Mouse (Mus musculus) stomach, embryonic 14.5 days (tissue): Measurements from ENCODE around the gene Trim25. TPM values are rescaled to one million over a fixed set of nuclear protein-coding genes. Genes with fewer than 3 reads are reported as not detected.

Experiments used
- ATAC-seq: fragments of 200-750 bp; cut with Nextera tagmentation; 2 replicates; pipeline ENCODE4 v1.8.0; 2017; ENCODE audit warnings: low read depth, moderate TSS enrichment; ENCODE audit not compliant: insufficient number of reproducible peaks, insufficient read depth, low FRiP score
- H3K27ac ChIP-seq: fragments of 300-500 bp; sonication (generic); 2 replicates; pipeline ENCODE4 v1.5.1; 2014; ENCODE audit warnings: mild to moderate bottlenecking, low read length, moderate library complexity, mixed read lengths
- H3K27me3 ChIP-seq: fragments of 300-500 bp; sonication (generic); 2 replicates; pipeline ENCODE4 v1.6.1; 2014; ENCODE audit warnings: low read length, control low read depth, mixed read lengths; ENCODE audit not compliant: control insufficient read depth, insufficient read depth
- H3K36me3 ChIP-seq: fragments of 300-500 bp; sonication (generic); 2 replicates; pipeline ENCODE4 v1.6.1; 2014; ENCODE audit warnings: mild to moderate bottlenecking, control low read depth, low read length, moderate library complexity, mixed read lengths; ENCODE audit not compliant: control insufficient read depth, insufficient read depth
- H3K4me1 ChIP-seq: fragments of 300-500 bp; sonication (generic); 2 replicates; pipeline ENCODE4 v1.6.1; 2014; ENCODE audit warnings: low read length, control low read depth, mixed read lengths; ENCODE audit not compliant: control insufficient read depth, insufficient read depth
- H3K4me2 ChIP-seq: fragments of 300-500 bp; sonication (generic); replicated peaks from 2 replicates; pipeline ENCODE4 v1.6.1; 2014; ENCODE audit warnings: low read depth, low read length, control low read depth
- H3K4me3 ChIP-seq: fragments of 300-500 bp; sonication (generic); 2 replicates; pipeline ENCODE4 v1.5.1; 2014; ENCODE audit warnings: low read depth, low read length, control low read depth
- H3K9ac ChIP-seq: fragments of 300-500 bp; sonication (generic); replicated peaks from 2 replicates; pipeline ENCODE4 v1.6.1; 2014; ENCODE audit warnings: low read depth, mild to moderate bottlenecking, control low read depth, low read length, moderate library complexity, mixed read lengths
- H3K9me3 ChIP-seq: fragments of 300-500 bp; sonication (generic); 2 replicates; pipeline ENCODE4 v1.6.1; 2016; ENCODE audit warnings: low read depth, low read length, control low read depth; ENCODE audit not compliant: control insufficient read depth
- WGBS: fragments of 180-500 bp; shearing (Covaris S2); extraction: QIAGEN DNeasy Blood & Tissue Kit; methylation state at CpG from one replicate; pipeline ENCODE4 v1.1.7; 2014; 5-methylcytosine and 5-hydroxymethylcytosine counted together
- polyA plus RNA-seq: library from polyadenylated mRNA; unstranded; fragments of >200 nt; fragmentation: Nextera tagmentation; extraction: Ambion mirVana; gene quantifications from 2 replicates; pipeline ENCODE4 v1.2.1, GENCODE M21; 2014

Gene Trim25
- polyA plus RNA-seq, 1 experiment from 2014 or later = 22.9 TPM

GRCm38 (mm10) chr11:89021687-89022086 lies 22.5 kb downstream of the Trim25 start:
- 76% methylated on average over 7 of the region's 7 CpGs for WGBS

GRCm38 (mm10) chr11:89022120-89022731 lies 23.1 kb downstream of the Trim25 start:
- H3K4me3 ChIP-seq = no peak overlapping the region
- H3K9ac ChIP-seq = no peak overlapping the region
- no peaks in the 10 kb centered on the region for H3K27me3 ChIP-seq
- H3K4me1 ChIP-seq = 0 out of 2 replicates have a peak, but pooled peaks cover 5% of the 10 kb centered on the region
- H3K27ac ChIP-seq = no peak overlapping the region; the same call in 1 of the 2 replicates
- H3K4me2 ChIP-seq = no peak overlapping the region
- H3K9me3 ChIP-seq = no peaks in the 10 kb centered on the region
- peaks cover 5% of the 10 kb centered on the region for H3K36me3 ChIP-seq
- ATAC-seq = peak; percentile 62; the same call in 1 of the 2 replicates
- WGBS = 51% methylated on average over 8 of the region's 8 CpGs

More at GRCm38 (mm10) chr11:89021687-89022086, 22.5 kb downstream of the Trim25 start:
- no peak overlapping the region for H3K9ac ChIP-seq
- 0 out of 2 replicates have a peak, but pooled peaks cover 5% of the 10 kb centered on the region for H3K4me1 ChIP-seq
- no peak overlapping the region for H3K27ac ChIP-seq
- H3K9me3 ChIP-seq = no peaks in the 10 kb centered on the region
- no peak for ATAC-seq
- no peak overlapping the region for H3K4me3 ChIP-seq
- H3K27me3 ChIP-seq = no peaks in the 10 kb centered on the region
- no peak overlapping the region for H3K4me2 ChIP-seq
- H3K36me3 ChIP-seq = peaks cover 5% of the 10 kb centered on the region

- Histone ChIP-seq H3K27me3 (no peaks in the 10 kb centered on the region), H3K4me1 (peaks cover 9% of the 10 kb centered on the region; the same call in 1 of the 2 replicates), H3K4me3 (no peak overlapping the region), H3K9ac (no peak overlapping the region), H3K27ac (no peak overlapping the region), H3K4me2 (no peak overlapping the region), H3K36me3 (peaks cover 5% of the 10 kb centered on the region; the same call in 1 of the 2 replicates), H3K9me3 (no peaks in the 10 kb centered on the region)
- 70% methylated on average over 10 of the region's 10 CpGs for WGBS
- ATAC-seq = no peak
Observed at GRCm38 (mm10) chr11:89023477-89023876, 24.3 kb downstream of the Trim25 start.

GRCm38 (mm10) chr11:89024181-89024881 lies 25.2 kb downstream of the Trim25 start:
- no peak overlapping the region for H3K9ac ChIP-seq
- H3K36me3 ChIP-seq = peaks cover 5% of the 10 kb centered on the region; the same call in 1 of the 2 replicates
- H3K27me3 ChIP-seq = no peaks in the 10 kb centered on the region
- H3K4me2 ChIP-seq = no peak overlapping the region
- H3K27ac ChIP-seq = peak overlapping the region; percentile 39
- H3K9me3 ChIP-seq = no peaks in the 10 kb centered on the region
- no peak overlapping the region for H3K4me3 ChIP-seq
- WGBS = 38% methylated on average over 11 of the region's 11 CpGs
- peaks cover 9% of the 10 kb centered on the region; the same call in 1 of the 2 replicates for H3K4me1 ChIP-seq
- ATAC-seq = peak; percentile 64

- Histone ChIP-seq H3K27ac (no peak overlapping the region), H3K4me1 (peaks cover 9% of the 10 kb centered on the region; the same call in 1 of the 2 replicates), H3K9me3 (no peaks in the 10 kb centered on the region), H3K4me3 (no peak overlapping the region), H3K27me3 (no peaks in the 10 kb centered on the region), H3K36me3 (peaks cover 2% of the 10 kb centered on the region; the same call in 1 of the 2 replicates), H3K9ac (no peak overlapping the region), H3K4me2 (no peak overlapping the region)
- no peak for ATAC-seq
- WGBS = 72% methylated on average over 3 of the region's 3 CpGs
Observed at GRCm38 (mm10) chr11:89025603-89026002, 26.4 kb downstream of the Trim25 start.

- 93% methylated on average over 3 of the region's 3 CpGs for WGBS
- H3K9me3 ChIP-seq = no peaks in the 10 kb centered on the region
Observed at GRCm38 (mm10) chr11:89026117-89026516, 26.9 kb downstream of the Trim25 start.

GRCm38 (mm10) chr11:89027955-89028361 lies 28.8 kb downstream of the Trim25 start:
- no peaks in the 10 kb centered on the region for H3K36me3 ChIP-seq
- 57% methylated on average over 10 of the region's 10 CpGs for WGBS

More at GRCm38 (mm10) chr11:89026117-89026516, 26.9 kb downstream of the Trim25 start:
- no peaks in the 10 kb centered on the region for H3K27me3 ChIP-seq
- H3K4me2 ChIP-seq = no peak overlapping the region
- H3K4me3 ChIP-seq = no peak overlapping the region
- H3K36me3 ChIP-seq = no peaks in the 10 kb centered on the region
- no peak for ATAC-seq
- H3K9ac ChIP-seq = no peak overlapping the region
- no peak overlapping the region for H3K27ac ChIP-seq
- peaks cover 9% of the 10 kb centered on the region; the same call in 1 of the 2 replicates for H3K4me1 ChIP-seq

GRCm38 (mm10) chr11:89028871-89029405 lies 29.8 kb downstream of the Trim25 start:
- no peak overlapping the region for H3K4me3 ChIP-seq
- 41% methylated on average over 10 of the region's 10 CpGs for WGBS
- ATAC-seq = no peak
- H3K9me3 ChIP-seq = no peaks in the 10 kb centered on the region
- H3K4me2 ChIP-seq = no peak overlapping the region
- no peak overlapping the region for H3K9ac ChIP-seq
- peaks cover 9% of the 10 kb centered on the region; the same call in 1 of the 2 replicates for H3K4me1 ChIP-seq
- H3K27me3 ChIP-seq = no peaks in the 10 kb centered on the region
- no peaks in the 10 kb centered on the region for H3K36me3 ChIP-seq
- no peak overlapping the region for H3K27ac ChIP-seq

More at GRCm38 (mm10) chr11:89027955-89028361, 28.8 kb downstream of the Trim25 start:
- peaks cover 9% of the 10 kb centered on the region; the same call in 1 of the 2 replicates for H3K4me1 ChIP-seq
- no peak overlapping the region for H3K4me2 ChIP-seq
- H3K27ac ChIP-seq = no peak overlapping the region
- H3K9me3 ChIP-seq = no peaks in the 10 kb centered on the region
- H3K4me3 ChIP-seq = no peak overlapping the region
- no peaks in the 10 kb centered on the region for H3K27me3 ChIP-seq
- no peak overlapping the region for H3K9ac ChIP-seq
- no peak for ATAC-seq
